Mouse (Mus musculus): ENCODE results near the gene Slc4a1.
"Not testable (repeated sequence)": the region's sequence is repeated elsewhere in the genome, so short reads cannot be mapped to it uniquely, and the experiment has no call there.

The Slc4a1 gene

GRCm38 (mm10) chr11:102366103-102366502 lies at the start of gene Slc4a1:
TSS of gene Slc4a1 (minus strand) at chr11:102366203.
- in situ Hi-C loops (cut with MboI, MseI) = not testable (repeated sequence)

GRCm38 (mm10) chr11:102415034-102415802 lies 49.2 kb upstream of the Slc4a1 start:
- in situ Hi-C loops (cut with MboI, MseI) = no loop called here

GRCm38 (mm10) chr11:102413059-102413458 lies 47.1 kb upstream of the Slc4a1 start:
- in situ Hi-C loops (cut with MboI, MseI) = no loop called here

- in situ Hi-C loops (cut with MboI, MseI) = no loop called here
These were observed 45.7 kb upstream of the Slc4a1 start for GRCm38 (mm10) chr11:102411704-102412103.

GRCm38 (mm10) chr11:102411061-102411460 lies 45.1 kb upstream of the Slc4a1 start:
- in situ Hi-C loops (cut with MboI, MseI) = no loop called here

- in situ Hi-C loops (cut with MboI, MseI) = not testable (repeated sequence)
These were observed 44.3 kb upstream of the Slc4a1 start for GRCm38 (mm10) chr11:102410345-102410744.

GRCm38 (mm10) chr11:102409795-102410330 lies 43.9 kb upstream of the Slc4a1 start:
- in situ Hi-C loops (cut with MboI, MseI) = loop anchor here (5.0 kb wide), 1 partner anchor 98 kb away; no protein-coding TSS in a partner anchor

- in situ Hi-C loops (cut with MboI, MseI) = loop anchor here (5.0 kb wide), 1 partner anchor 97 kb away; no protein-coding TSS in a partner anchor
These were observed 43.1 kb upstream of the Slc4a1 start for GRCm38 (mm10) chr11:102408888-102409794.

GRCm38 (mm10) chr11:102408344-102408876 lies 42.4 kb upstream of the Slc4a1 start:
- in situ Hi-C loops (cut with MboI, MseI) = loop anchor here (5.0 kb wide), 1 partner anchor 96 kb away; no protein-coding TSS in a partner anchor

- in situ Hi-C loops (cut with MboI, MseI) = loop anchor here (5.0 kb wide), 1 partner anchor 96 kb away; no protein-coding TSS in a partner anchor
These were observed 41.8 kb upstream of the Slc4a1 start, which contains the start of gene Slc25a39 for GRCm38 (mm10) chr11:102407834-102408215. TSS of gene Slc25a39 (minus strand) at chr11:102407946.

GRCm38 (mm10) chr11:102406900-102407833 lies 41.2 kb upstream of the Slc4a1 start:
- in situ Hi-C loops (cut with MboI, MseI) = loop anchor here (5.0 kb wide), 1 partner anchor 95 kb away; no protein-coding TSS in a partner anchor

GRCm38 (mm10) chr11:102406401-102406800 lies 40.4 kb upstream of the Slc4a1 start:
- in situ Hi-C loops (cut with MboI, MseI) = loop anchor here (5.0 kb wide), 1 partner anchor 94 kb away; no protein-coding TSS in a partner anchor

GRCm38 (mm10) chr11:102405544-102406285 lies 39.7 kb upstream of the Slc4a1 start:
- in situ Hi-C loops (cut with MboI, MseI) = loop anchor here (5.0 kb wide), 1 partner anchor 93 kb away; no protein-coding TSS in a partner anchor

GRCm38 (mm10) chr11:102404161-102405010 lies 38.4 kb upstream of the Slc4a1 start:
- in situ Hi-C loops (cut with MboI, MseI) = loop anchor here (5.0 kb wide), 1 partner anchor 92 kb away; no protein-coding TSS in a partner anchor

- in situ Hi-C loops (cut with MboI, MseI) = no loop called here
These were observed 37.7 kb upstream of the Slc4a1 start for GRCm38 (mm10) chr11:102403657-102404056.

- in situ Hi-C loops (cut with MboI, MseI) = no loop called here
These were observed 36.0 kb upstream of the Slc4a1 start for GRCm38 (mm10) chr11:102401898-102402500.

GRCm38 (mm10) chr11:102400513-102401084 lies 34.6 kb upstream of the Slc4a1 start:
- in situ Hi-C loops (cut with MboI, MseI) = no loop called here

All from T-helper 1 cell (primary cell).